Mouse (Mus musculus): Measurements from ENCODE around the gene Zbtb43. TPM values are rescaled to one million over a fixed set of nuclear protein-coding genes. Genes with fewer than 3 reads are reported as not detected.

Gene Zbtb43
- total RNA-seq, 2 experiments from 2014 or later, result 29.3 to 30.0 TPM

- intact Hi-C loops (cut with DNase I), result no loop called here
- DNase-seq (ENCODE audit: low spot score in 2 of 2), result no peak
These were observed 33.2 kb downstream of the Zbtb43 start for GRCm38 (mm10) chr2:33435036-33435650.

GRCm38 (mm10) chr2:33432877-33433276 is 35.5 kb downstream of the Zbtb43 start:
- DNase-seq (ENCODE audit: low spot score in 2 of 2), result peak; percentile 74 to 77
- intact Hi-C loops (cut with DNase I), result no loop called here

- intact Hi-C loops (cut with DNase I), result no loop called here
- DNase-seq (ENCODE audit: low spot score in 2 of 2), result peak in 1 of 2 experiments; percentile 58
These were observed 37.3 kb downstream of the Zbtb43 start, which contains the start of gene Zbtb34 for GRCm38 (mm10) chr2:33430771-33431699. Gene Zbtb34, minus strand, starts transcription at chr2:33431324.

DNA sequence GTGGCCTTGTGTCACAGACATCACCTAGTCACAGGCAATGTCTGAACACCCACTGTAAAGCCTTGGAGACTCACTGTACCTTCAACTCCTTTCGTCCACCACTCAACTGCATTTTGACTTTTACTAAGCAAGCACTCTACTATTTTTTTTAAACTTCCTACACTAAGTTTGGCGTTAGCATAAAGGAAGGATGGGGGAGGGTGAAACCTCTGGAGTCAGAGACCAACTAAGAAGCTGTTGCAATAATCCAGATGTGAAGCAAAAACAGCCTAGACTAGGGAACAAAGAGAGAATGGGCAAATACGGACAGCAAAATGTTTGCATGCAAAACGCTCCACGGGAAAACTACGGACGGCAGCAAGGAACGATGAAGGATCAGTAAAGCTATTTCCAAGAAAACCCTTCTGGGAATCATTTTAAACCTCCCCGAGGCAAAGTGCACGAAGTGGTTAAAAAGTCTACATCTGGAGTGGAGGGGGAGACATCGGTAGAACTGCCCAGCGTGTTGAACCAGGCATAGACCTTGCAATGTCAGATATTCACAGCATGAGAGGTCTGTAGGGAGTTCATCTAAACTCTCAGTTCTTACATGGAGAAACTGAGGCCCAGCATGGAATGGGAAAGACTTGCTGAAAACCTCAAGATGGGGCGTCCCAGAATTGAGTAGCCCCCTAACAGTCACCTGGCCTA is 38.1 kb downstream of the Zbtb43 start:
- no peak for DNase-seq (ENCODE audit: low spot score in 2 of 2)
- intact Hi-C loops (cut with DNase I), result no loop called here

GRCm38 (mm10) chr2:33429339-33429738 is 39.0 kb downstream of the Zbtb43 start:
- intact Hi-C loops (cut with DNase I), result no loop called here
- no peak for DNase-seq (ENCODE audit: low spot score in 2 of 2)

GRCm38 (mm10) chr2:33426640-33427398 is 41.5 kb downstream of the Zbtb43 start:
- DNase-seq (ENCODE audit: low spot score in 2 of 2), result no peak
- intact Hi-C loops (cut with DNase I), result no loop called here

DNA sequence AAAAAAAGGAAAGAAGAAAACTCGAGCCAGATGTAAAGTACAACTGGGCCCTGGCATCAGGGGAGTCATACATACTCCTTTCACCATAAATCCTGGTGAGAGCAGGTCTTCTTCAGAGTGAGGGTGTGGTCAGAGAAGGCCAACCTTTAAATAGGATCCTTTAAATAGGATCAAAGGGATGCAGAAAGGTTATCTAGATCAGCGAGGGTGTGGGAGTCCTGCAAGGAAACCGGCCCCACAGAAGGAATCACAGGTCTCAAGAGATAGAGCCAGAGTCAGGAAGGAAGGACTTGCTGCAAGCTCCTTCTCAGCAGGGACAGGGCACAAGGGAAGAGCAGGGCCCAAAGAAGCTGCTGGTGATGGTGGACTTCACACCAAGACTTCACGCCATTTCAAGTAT is 50.9 kb downstream of the Zbtb43 start:
- no peak for DNase-seq (ENCODE audit: low spot score in 2 of 2)
- intact Hi-C loops (cut with DNase I), result no loop called here

- no peak for DNase-seq (ENCODE audit: low spot score in 2 of 2)
- intact Hi-C loops (cut with DNase I), result no loop called here
These were observed 54.3 kb downstream of the Zbtb43 start for GRCm38 (mm10) chr2:33414019-33414418.

- no peak for DNase-seq (ENCODE audit: low spot score in 2 of 2)
- intact Hi-C loops (cut with DNase I), result no loop called here
These were observed 56.2 kb downstream of the Zbtb43 start for GRCm38 (mm10) chr2:33412111-33412510.

GRCm38 (mm10) chr2:33403511-33404003 is 64.8 kb downstream of the Zbtb43 start:
- intact Hi-C loops (cut with DNase I), result loop anchor here (2.0 to 5.0 kb wide), 2 partner anchors 46 to 249 kb away; no protein-coding TSS in a partner anchor
- DNase-seq (ENCODE audit: low spot score in 2 of 2), result no peak

DNA sequence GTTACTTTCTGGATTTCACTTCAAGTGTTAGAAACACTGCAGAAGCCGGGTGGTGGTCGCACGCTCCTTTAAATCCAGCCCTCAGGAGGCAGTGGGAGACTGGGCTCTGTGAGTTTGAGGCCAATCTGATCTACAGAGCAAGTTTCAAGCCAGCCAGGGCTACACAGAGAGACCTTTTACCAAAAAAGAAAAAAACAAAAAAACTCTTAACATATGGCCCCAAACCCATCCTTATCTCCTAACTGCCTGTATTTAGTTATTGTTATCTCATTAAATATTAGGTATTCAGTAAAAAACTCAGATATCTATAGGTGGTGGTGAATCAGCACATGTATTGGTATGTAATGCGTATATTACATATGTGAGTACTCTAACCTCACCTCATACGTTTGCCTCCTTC is 65.7 kb downstream of the Zbtb43 start:
- intact Hi-C loops (cut with DNase I), result loop anchor here (2.0 to 5.0 kb wide), 2 partner anchors 45 to 248 kb away; no protein-coding TSS in a partner anchor
- no peak for DNase-seq (ENCODE audit: low spot score in 2 of 2)

- peak; percentile 74 to 81 for DNase-seq (ENCODE audit: low spot score in 2 of 2)
- intact Hi-C loops (cut with DNase I), result loop anchor here (2.0 to 5.0 kb wide), 2 partner anchors 45 to 247 kb away; no protein-coding TSS in a partner anchor
These were observed 66.1 kb downstream of the Zbtb43 start for GRCm38 (mm10) chr2:33402236-33402635.

GRCm38 (mm10) chr2:33401217-33401616 is 67.1 kb downstream of the Zbtb43 start:
- DNase-seq (ENCODE audit: low spot score in 2 of 2), result peak in 1 of 2 experiments; percentile 41
- intact Hi-C loops (cut with DNase I), result loop anchor here (5.0 kb wide), 1 partner anchor 44 kb away; no protein-coding TSS in a partner anchor

GRCm38 (mm10) chr2:33400541-33400940 is 67.8 kb downstream of the Zbtb43 start:
- intact Hi-C loops (cut with DNase I), result loop anchor here (5.0 kb wide), 1 partner anchor 43 kb away; no protein-coding TSS in a partner anchor
- no peak for DNase-seq (ENCODE audit: low spot score in 2 of 2)

Other genes with a start within 250 kb of the Zbtb43 start
- 10 to 100 TPM; 60.3 to 64.5 TPM for gene Ralgps1, start 97.1 kb downstream of the Zbtb43 start, total RNA-seq (2021)
- gene Zbtb34, start 37.2 kb downstream of the Zbtb43 start, total RNA-seq (2021), result 10 to 100 TPM; 29.7 to 38.4 TPM
- gene Lmx1b, start 172.0 kb upstream of the Zbtb43 start, total RNA-seq (2021), result under 1 TPM; 0.42 to 0.59 TPM